Mouse (Mus musculus) erythroblast, embryonic 14.5 days (primary cell): ENCODE results near the gene Smyd2.

ENCODE experiments used
- GATA1 ChIP-seq: IDR thresholded peaks from 2 replicates; pipeline ENCODE4 v1.6.1; 2012; ENCODE audit warnings: low read length, inconsistent platforms, mixed read lengths
- TAL1 ChIP-seq: IDR thresholded peaks from 3 replicates; pipeline ENCODE4 v1.6.1; 2012; ENCODE audit warnings: low read length, inconsistent platforms, mixed read lengths

DNA sequence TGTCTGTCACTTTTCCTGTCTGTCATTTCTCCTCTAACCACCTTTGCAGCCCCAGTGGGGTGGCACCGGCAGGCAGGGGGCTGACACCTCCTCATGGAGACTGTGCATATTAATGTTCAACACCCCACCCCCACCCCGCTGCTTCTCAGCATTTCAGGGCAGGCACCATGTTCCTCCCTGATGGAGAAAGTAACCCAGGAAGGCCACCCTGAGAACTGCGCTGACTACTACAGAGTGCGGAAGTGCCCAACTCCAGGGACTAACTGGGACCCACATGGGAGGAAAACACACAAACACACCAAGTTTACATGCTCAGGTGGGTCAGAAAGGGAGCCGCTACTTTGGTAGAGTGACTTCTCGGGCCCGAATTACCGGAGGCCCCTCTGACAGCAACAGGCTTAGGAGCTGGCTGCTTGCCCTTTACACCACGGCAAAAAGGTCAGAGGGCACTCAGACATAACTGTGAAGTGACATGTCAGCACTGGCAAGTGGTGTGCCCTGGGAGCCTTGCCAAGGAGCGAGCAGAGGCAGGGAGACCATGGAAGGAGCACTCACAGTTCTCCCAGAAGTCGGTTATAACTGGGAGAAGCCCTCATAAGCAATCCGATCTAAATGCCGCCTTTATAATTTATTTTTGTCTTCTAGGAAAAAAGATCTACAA, 11.3 kb downstream of the Smyd2 start:
- no peak for TF ChIP-seq GATA1
- no peak for TF ChIP-seq TAL1
